Mouse (Mus musculus) forebrain, postnatal 0 days (tissue): ENCODE results near the gene Nr1h2. TPM values are rescaled to one million over a fixed set of nuclear protein-coding genes. Genes with fewer than 3 reads are reported as not detected.

Source experiments
- ATAC-seq: fragments of 200-750 bp; cut with Nextera tagmentation; 2 replicates; pipeline ENCODE4 v1.8.0; 2017; ENCODE audit warnings: mild to moderate bottlenecking, moderate library complexity
- DNase-seq: peaks from one replicate; pipeline ENCODE4 v3.0.0-alpha.2; 2015
- H3K27ac ChIP-seq: fragments of 300-500 bp; sonication (generic); 2 replicates; pipeline ENCODE4 v1.5.1; 2014; ENCODE audit warnings: low read depth, mild to moderate bottlenecking, antibody characterized with exemption, low read length, moderate library complexity, mixed read lengths
- H3K27me3 ChIP-seq: fragments of 300-500 bp; sonication (generic); 2 replicates; pipeline ENCODE4 v1.6.1; 2014; ENCODE audit warnings: mild to moderate bottlenecking, low read length, mixed read lengths; ENCODE audit not compliant: insufficient read depth
- H3K36me3 ChIP-seq: fragments of 300-500 bp; sonication (generic); 2 replicates; pipeline ENCODE4 v1.6.1; 2014; ENCODE audit warnings: mild to moderate bottlenecking, moderate library complexity; ENCODE audit not compliant: insufficient read depth
- H3K4me1 ChIP-seq: fragments of 300-500 bp; sonication (generic); 2 replicates; pipeline ENCODE4 v1.6.1; 2014; ENCODE audit warnings: antibody characterized with exemption; ENCODE audit not compliant: insufficient read depth
- H3K4me2 ChIP-seq: fragments of 300-500 bp; sonication (generic); 2 replicates; pipeline ENCODE4 v1.6.1; 2014; ENCODE audit warnings: low read depth, mild to moderate bottlenecking, moderate library complexity
- H3K4me3 ChIP-seq: fragments of 300-500 bp; sonication (generic); 2 replicates; pipeline ENCODE4 v1.5.1; 2014; ENCODE audit warnings: low read depth, low read length, mixed read lengths
- H3K9ac ChIP-seq: fragments of 300-500 bp; sonication (generic); 2 replicates; pipeline ENCODE4 v1.6.1; 2014; ENCODE audit warnings: mild to moderate bottlenecking
- H3K9me3 ChIP-seq: fragments of 300-500 bp; sonication (generic); 2 replicates; pipeline ENCODE4 v1.6.1; 2016; ENCODE audit warnings: low read length
- CTCF ChIP-seq: sonication (generic); IDR thresholded peaks from 2 replicates; pipeline ENCODE4 v1.5.1; 2016; ENCODE audit warnings: antibody characterized with exemption, control low read depth, low read depth
- WGBS: fragments of 180-500 bp; shearing (Covaris S2); extraction: QIAGEN DNeasy Blood & Tissue Kit; methylation state at CpG from one replicate; pipeline ENCODE4 v1.1.7; 2014; 5-methylcytosine and 5-hydroxymethylcytosine counted together
- microRNA-seq, 2 experiments: library from miRNA; unstranded; fragments of <30 nt; microRNA quantifications; one replicate each; pipeline ENCODE4; 2016
- polyA plus RNA-seq: library from polyadenylated mRNA; unstranded; fragments of >200 nt; fragmentation: Nextera tagmentation; extraction: Ambion mirVana; gene quantifications from 2 replicates; pipeline ENCODE4 v1.2.1, GENCODE M21; 2015
- total RNA-seq: library from RNA; depleted of rRNA; stranded (reverse); fragments of >200 nt; gene quantifications from 2 replicates; pipeline ENCODE4 v1.2.3, GENCODE M21; 2014; rRNA removed

Gene Nr1h2
- total and polyA plus RNA-seq, 2 experiments from 2014 or later, result 44.1 to 51.1 TPM

- no peak for ATAC-seq
- peak; percentile 6; the same call in 1 of the 2 replicates for TF ChIP-seq CTCF
- 79% methylated on average over 9 of the region's 9 CpGs for WGBS
These were observed 34.4 kb downstream of the Nr1h2 start for GRCm38 (mm10) chr7:44519240-44519913.

GRCm38 (mm10) chr7:44507491-44507890, 46.3 kb downstream of the Nr1h2 start:
- Histone ChIP-seq H3K9me3 (no peaks in the 10 kb centered on the region), H3K36me3 (no peaks in the 10 kb centered on the region), H3K4me2 (no peak overlapping the region), H3K27ac (no peak overlapping the region), H3K4me1 (no peaks in the 10 kb centered on the region), H3K4me3 (no peak overlapping the region), H3K27me3 (no peaks in the 10 kb centered on the region; the same call in 1 of the 2 replicates), H3K9ac (no peak overlapping the region)
- no peak for TF ChIP-seq CTCF
- DNase-seq (no peak), ATAC-seq (no peak)

More at GRCm38 (mm10) chr7:44519240-44519913, 34.4 kb downstream of the Nr1h2 start:
- Histone ChIP-seq H3K4me2 (no peak overlapping the region), H3K27me3 (no peaks in the 10 kb centered on the region; the same call in 1 of the 2 replicates), H3K27ac (no peak overlapping the region), H3K36me3 (no peaks in the 10 kb centered on the region), H3K9me3 (no peaks in the 10 kb centered on the region), H3K4me3 (no peak overlapping the region), H3K4me1 (no peaks in the 10 kb centered on the region), H3K9ac (no peak overlapping the region)
- no peak for DNase-seq

GRCm38 (mm10) chr7:44501563-44502115, 52.1 kb downstream of the Nr1h2 start:
- Histone ChIP-seq H3K27ac (no peak overlapping the region), H3K27me3 (no peaks in the 10 kb centered on the region), H3K4me2 (no peak overlapping the region), H3K9me3 (no peaks in the 10 kb centered on the region), H3K4me3 (no peak overlapping the region), H3K36me3 (no peaks in the 10 kb centered on the region; the same call in 1 of the 2 replicates), H3K9ac (no peak overlapping the region), H3K4me1 (peaks cover 4% of the 10 kb centered on the region; the same call in 1 of the 2 replicates)
- WGBS, result 36% methylated on average over 5 of the region's 5 CpGs
- DNase-seq (peak; percentile 81), ATAC-seq (peak; percentile 81)
- peak; percentile 78 for TF ChIP-seq CTCF

- 69% methylated on average over 20 of the region's 20 CpGs for WGBS
- TF ChIP-seq CTCF, result no peak
- peaks cover 13% of the 10 kb centered on the region for H3K4me1 ChIP-seq
These were observed 53.7 kb downstream of the Nr1h2 start for GRCm38 (mm10) chr7:44500046-44500445.

More at GRCm38 (mm10) chr7:44500046-44500445, 53.7 kb downstream of the Nr1h2 start:
- Histone ChIP-seq H3K9me3 (no peaks in the 10 kb centered on the region), H3K4me2 (no peak overlapping the region), H3K27ac (no peak overlapping the region), H3K27me3 (no peaks in the 10 kb centered on the region), H3K4me3 (no peak overlapping the region), H3K9ac (no peak overlapping the region), H3K36me3 (no peaks in the 10 kb centered on the region; the same call in 1 of the 2 replicates)
- ATAC-seq (no peak), DNase-seq (no peak)

Small RNA genes within 50 kb of the gene (microRNA-seq; reads per million reads assigned to microRNA genes)
- 0 to 0.12 reads per million in 2 experiments for gene Mir7053

Other genes starting within 250 kb of the Nr1h2 start
- gene Clec11a, start 247.0 kb downstream of the Nr1h2 start, total RNA-seq, result 3.8 and 4.7 TPM in 2 replicates
- gene Clec11a, start 247.0 kb downstream of the Nr1h2 start, polyA plus RNA-seq, result 3.7 and 4.3 TPM in 2 replicates
- 31.1 and 34.2 TPM in 2 replicates for gene Shank1, start 243.7 kb downstream of the Nr1h2 start, total RNA-seq
- gene Shank1, start 243.7 kb downstream of the Nr1h2 start, polyA plus RNA-seq, result 15.4 and 29.7 TPM in 2 replicates
- 48.2 and 77.2 TPM in 2 replicates for gene Syt3, start 169.8 kb downstream of the Nr1h2 start, total RNA-seq
- gene Syt3, start 169.8 kb downstream of the Nr1h2 start, polyA plus RNA-seq, result 43.9 and 55.0 TPM in 2 replicates
- 1.3 and 7.3 TPM in 2 replicates for gene 1700008O03Rik, start 168.1 kb downstream of the Nr1h2 start, total RNA-seq
- 2.7 and 3.5 TPM in 2 replicates for gene 1700008O03Rik, start 168.1 kb downstream of the Nr1h2 start, polyA plus RNA-seq
- 347 and 391 TPM in 2 replicates for gene Lrrc4b, start 124.9 kb downstream of the Nr1h2 start, total RNA-seq
- gene Lrrc4b, start 124.9 kb downstream of the Nr1h2 start, polyA plus RNA-seq, result 19.5 and 22.2 TPM in 2 replicates
- gene Aspdh, start 88.6 kb downstream of the Nr1h2 start, total RNA-seq, result 4.4 and 20.3 TPM in 2 replicates
- 1.6 and 2.2 TPM in 2 replicates for gene Aspdh, start 88.6 kb downstream of the Nr1h2 start, polyA plus RNA-seq
- gene Josd2, start 86.0 kb downstream of the Nr1h2 start, total RNA-seq, result 27.6 and 39.3 TPM in 2 replicates
- 28.6 and 31.7 TPM in 2 replicates for gene Josd2, start 86.0 kb downstream of the Nr1h2 start, polyA plus RNA-seq
- gene Emc10, start 57.4 kb downstream of the Nr1h2 start, total RNA-seq, result 212 and 238 TPM in 2 replicates
- gene Emc10, start 57.4 kb downstream of the Nr1h2 start, polyA plus RNA-seq, result 168 and 171 TPM in 2 replicates
- gene Fam71e1, start 57.4 kb downstream of the Nr1h2 start, total RNA-seq, result 21.1 and 22.0 TPM in 2 replicates
- gene Fam71e1, start 57.4 kb downstream of the Nr1h2 start, polyA plus RNA-seq, result 23.1 and 27.2 TPM in 2 replicates
- gene Mybpc2, start 29.3 kb downstream of the Nr1h2 start, total RNA-seq, result 0.15 and 0.33 TPM in 2 replicates
- gene Mybpc2, start 29.3 kb downstream of the Nr1h2 start, polyA plus RNA-seq, result 0.15 and 0.29 TPM in 2 replicates
- gene Spib, start 21.9 kb downstream of the Nr1h2 start, total RNA-seq, result 0.05 TPM in 1 of 2 replicates, not detected in the other
- gene Spib, start 21.9 kb downstream of the Nr1h2 start, polyA plus RNA-seq, result not detected in 2 replicates
- gene Pold1, start 5.1 kb downstream of the Nr1h2 start, total RNA-seq, result 14.1 and 16.2 TPM in 2 replicates
- gene Pold1, start 5.1 kb downstream of the Nr1h2 start, polyA plus RNA-seq, result 14.2 and 14.3 TPM in 2 replicates
- 0.08 and 0.24 TPM in 2 replicates for gene Napsa, start 18.4 kb upstream of the Nr1h2 start, total RNA-seq
- gene Napsa, start 18.4 kb upstream of the Nr1h2 start, polyA plus RNA-seq, result 0.35 and 0.71 TPM in 2 replicates
- 6.0 and 8.6 TPM in 2 replicates for gene Kcnc3, start 36.7 kb upstream of the Nr1h2 start, total RNA-seq
- 4.2 and 5.2 TPM in 2 replicates for gene Kcnc3, start 36.7 kb upstream of the Nr1h2 start, polyA plus RNA-seq
- 4.5 and 11.9 TPM in 2 replicates for gene Myh14, start 116.9 kb upstream of the Nr1h2 start, total RNA-seq
- gene Myh14, start 116.9 kb upstream of the Nr1h2 start, polyA plus RNA-seq, result 2.9 and 4.2 TPM in 2 replicates
- gene Izumo2, start 154.8 kb upstream of the Nr1h2 start, total RNA-seq, result not detected in 2 replicates
- gene Izumo2, start 154.8 kb upstream of the Nr1h2 start, polyA plus RNA-seq, result not detected in 2 replicates
- 18.7 and 19.6 TPM in 2 replicates for gene Vrk3, start 194.5 kb upstream of the Nr1h2 start, total RNA-seq
- gene Vrk3, start 194.5 kb upstream of the Nr1h2 start, polyA plus RNA-seq, result 27.1 and 31.1 TPM in 2 replicates
- gene Zfp473, start 197.1 kb upstream of the Nr1h2 start, total RNA-seq, result 0.85 and 2.0 TPM in 2 replicates
- 0.41 and 0.74 TPM in 2 replicates for gene Zfp473, start 197.1 kb upstream of the Nr1h2 start, polyA plus RNA-seq